Mouse (Mus musculus) intestine, embryonic 14.5 days (tissue): ENCODE data around the gene Ncam1. TPM values are rescaled to one million over a fixed set of nuclear protein-coding genes. Genes with fewer than 3 reads are reported as not detected.
A peak's percentile ranks its signal among the peaks of the same experiment; 100 is the strongest.

Source experiments
- ATAC-seq: fragments of 200-750 bp; cut with Nextera tagmentation; replicated peaks from 2 replicates; pipeline ENCODE4 v1.8.0; 2017; ENCODE audit warnings: low read depth, moderate number of reproducible peaks, moderate TSS enrichment, moderate library complexity; ENCODE audit not compliant: low FRiP score, low TSS enrichment
- DNase-seq: peaks from one replicate; pipeline ENCODE4 v3.0.0-alpha.2; 2018; ENCODE audit warnings: low spot score
- H3K27ac ChIP-seq: fragments of 300-500 bp; sonication (generic); 2 replicates; pipeline ENCODE4 v1.5.1; 2014; ENCODE audit warnings: low read depth, mild to moderate bottlenecking, control low read depth
- H3K27me3 ChIP-seq: fragments of 300-500 bp; sonication (generic); replicated peaks from 2 replicates; pipeline ENCODE4 v1.6.1; 2014; ENCODE audit warnings: low read length, control low read depth; ENCODE audit not compliant: control insufficient read depth, insufficient read depth
- H3K36me3 ChIP-seq: fragments of 300-500 bp; sonication (generic); 2 replicates; pipeline ENCODE4 v1.6.1; 2014; ENCODE audit warnings: low read length, control low read depth; ENCODE audit not compliant: control insufficient read depth, insufficient read depth
- H3K4me1 ChIP-seq: fragments of 300-500 bp; sonication (generic); replicated peaks from 2 replicates; pipeline ENCODE4 v1.6.1; 2014; ENCODE audit warnings: low read length, control low read depth, mixed read lengths; ENCODE audit not compliant: control insufficient read depth, insufficient read depth
- H3K4me2 ChIP-seq: fragments of 300-500 bp; sonication (generic); 2 replicates; pipeline ENCODE4 v1.6.1; 2014; ENCODE audit warnings: low read length
- H3K4me3 ChIP-seq: fragments of 300-500 bp; sonication (generic); 2 replicates; pipeline ENCODE4 v1.5.1; 2014; ENCODE audit warnings: low read depth, low read length, control low read depth, mixed read lengths
- H3K9ac ChIP-seq: fragments of 300-500 bp; sonication (generic); 2 replicates; pipeline ENCODE4 v1.6.1; 2014; ENCODE audit warnings: mild to moderate bottlenecking, low read length
- H3K9me3 ChIP-seq: fragments of 300-500 bp; sonication (generic); 2 replicates; pipeline ENCODE4 v1.6.1; 2016; ENCODE audit warnings: low read length, control low read depth; ENCODE audit not compliant: control insufficient read depth
- WGBS: fragments of 180-500 bp; shearing (Covaris S2); extraction: QIAGEN DNeasy Blood & Tissue Kit; methylation state at CpG from one replicate; pipeline ENCODE4 v1.1.7; 2014; 5-methylcytosine and 5-hydroxymethylcytosine counted together
- polyA plus RNA-seq: library from polyadenylated mRNA; unstranded; fragments of >200 nt; fragmentation: Nextera tagmentation; extraction: Ambion mirVana; gene quantifications from 2 replicates; pipeline ENCODE4 v1.2.1, GENCODE M21; 2014

The Ncam1 gene
- polyA plus RNA-seq, 1 experiment from 2014 or later = 82.1 TPM

- Histone ChIP-seq H3K27ac (peak overlapping the region; percentile 47), H3K36me3 (no peaks in the 10 kb centered on the region), H3K9ac (peak overlapping the region; percentile 80), H3K27me3 (0 out of 2 replicates have a peak, but pooled peaks cover 5% of the 10 kb centered on the region), H3K4me2 (peak overlapping the region; percentile 58), H3K9me3 (no peaks in the 10 kb centered on the region), H3K4me1 (peaks cover 10% of the 10 kb centered on the region; the same call in 1 of the 2 replicates), H3K4me3 (peak overlapping the region; percentile 57)
- DNase-seq (peak; percentile 85), ATAC-seq (peak; percentile 74)
- under 1% methylated on average over 52 of the region's 52 CpGs for WGBS
Observed at GRCm38 (mm10) chr9:49796618-49797507, 1.9 kb downstream of the Ncam1 start.

GRCm38 (mm10) chr9:49795881-49796280 is 2.8 kb downstream of the Ncam1 start:
- H3K9ac ChIP-seq = no peak overlapping the region
- peaks cover 10% of the 10 kb centered on the region; the same call in 1 of the 2 replicates for H3K4me1 ChIP-seq
- H3K36me3 ChIP-seq = no peaks in the 10 kb centered on the region
- no peaks in the 10 kb centered on the region for H3K9me3 ChIP-seq
- ATAC-seq (no peak), DNase-seq (no peak)
- peak overlapping the region; percentile 58; the same call in 1 of the 2 replicates for H3K4me2 ChIP-seq
- H3K27me3 ChIP-seq = 0 out of 2 replicates have a peak, but pooled peaks cover 5% of the 10 kb centered on the region
- H3K4me3 ChIP-seq = no peak overlapping the region
- H3K27ac ChIP-seq = no peak overlapping the region
- WGBS = 64% methylated on average over 5 of the region's 5 CpGs

DNA sequence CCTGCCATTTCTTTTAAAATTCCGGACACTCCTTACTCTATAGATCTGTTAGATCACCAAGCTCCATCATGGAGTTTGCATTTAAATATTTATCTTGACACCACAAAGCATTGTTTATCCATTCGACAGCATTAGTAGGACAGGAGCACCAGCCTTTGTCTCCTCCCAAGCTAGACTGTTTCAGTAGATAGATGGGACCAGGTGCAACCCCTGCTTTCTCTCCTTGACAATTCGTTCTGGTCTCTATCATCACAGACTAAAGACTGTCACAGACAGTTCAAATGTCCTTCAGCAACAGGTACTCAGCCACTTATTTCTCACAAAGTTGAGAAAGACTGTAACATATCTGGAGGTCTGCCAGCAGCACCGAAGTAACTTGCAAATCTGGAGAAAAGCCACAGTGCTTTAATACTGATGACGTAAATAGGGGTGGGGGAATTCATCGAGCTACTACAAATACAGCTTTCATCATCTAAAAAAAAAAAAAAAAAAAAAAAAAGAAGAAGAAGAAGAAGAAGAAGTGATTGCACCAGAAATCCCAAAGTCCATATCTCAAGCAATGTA is 4.7 kb downstream of the Ncam1 start:
- Histone ChIP-seq H3K4me3 (no peak overlapping the region), H3K4me1 (peaks cover 10% of the 10 kb centered on the region; the same call in 1 of the 2 replicates), H3K9me3 (no peaks in the 10 kb centered on the region), H3K27ac (no peak overlapping the region), H3K27me3 (0 out of 2 replicates have a peak, but pooled peaks cover 5% of the 10 kb centered on the region), H3K36me3 (no peaks in the 10 kb centered on the region), H3K4me2 (no peak overlapping the region), H3K9ac (no peak overlapping the region)
- WGBS = 24% methylated on average over 6 of the region's 6 CpGs
- DNase-seq (no peak), ATAC-seq (no peak)

GRCm38 (mm10) chr9:49793241-49793640 is 5.5 kb downstream of the Ncam1 start:
- no peaks in the 10 kb centered on the region for H3K9me3 ChIP-seq
- WGBS = 79% methylated on average over 2 of the region's 2 CpGs
- H3K9ac ChIP-seq = no peak overlapping the region
- no peak overlapping the region for H3K4me2 ChIP-seq
- no peaks in the 10 kb centered on the region for H3K36me3 ChIP-seq
- H3K27me3 ChIP-seq = 0 out of 2 replicates have a peak, but pooled peaks cover 5% of the 10 kb centered on the region
- DNase-seq (no peak), ATAC-seq (no peak)
- peaks cover 10% of the 10 kb centered on the region; the same call in 1 of the 2 replicates for H3K4me1 ChIP-seq
- no peak overlapping the region for H3K27ac ChIP-seq
- H3K4me3 ChIP-seq = no peak overlapping the region

- no peak overlapping the region for H3K27ac ChIP-seq
- H3K4me2 ChIP-seq = no peak overlapping the region
- DNase-seq (no peak), ATAC-seq (no peak)
- H3K36me3 ChIP-seq = no peaks in the 10 kb centered on the region
- no peak overlapping the region for H3K9ac ChIP-seq
- 57% methylated on average over 4 of the region's 4 CpGs for WGBS
- H3K4me3 ChIP-seq = no peak overlapping the region
- 0 out of 2 replicates have a peak, but pooled peaks cover 5% of the 10 kb centered on the region for H3K27me3 ChIP-seq
- H3K9me3 ChIP-seq = no peaks in the 10 kb centered on the region
- H3K4me1 ChIP-seq = peaks cover 10% of the 10 kb centered on the region; the same call in 1 of the 2 replicates
Observed at GRCm38 (mm10) chr9:49792646-49793045, 6.1 kb downstream of the Ncam1 start.

DNA sequence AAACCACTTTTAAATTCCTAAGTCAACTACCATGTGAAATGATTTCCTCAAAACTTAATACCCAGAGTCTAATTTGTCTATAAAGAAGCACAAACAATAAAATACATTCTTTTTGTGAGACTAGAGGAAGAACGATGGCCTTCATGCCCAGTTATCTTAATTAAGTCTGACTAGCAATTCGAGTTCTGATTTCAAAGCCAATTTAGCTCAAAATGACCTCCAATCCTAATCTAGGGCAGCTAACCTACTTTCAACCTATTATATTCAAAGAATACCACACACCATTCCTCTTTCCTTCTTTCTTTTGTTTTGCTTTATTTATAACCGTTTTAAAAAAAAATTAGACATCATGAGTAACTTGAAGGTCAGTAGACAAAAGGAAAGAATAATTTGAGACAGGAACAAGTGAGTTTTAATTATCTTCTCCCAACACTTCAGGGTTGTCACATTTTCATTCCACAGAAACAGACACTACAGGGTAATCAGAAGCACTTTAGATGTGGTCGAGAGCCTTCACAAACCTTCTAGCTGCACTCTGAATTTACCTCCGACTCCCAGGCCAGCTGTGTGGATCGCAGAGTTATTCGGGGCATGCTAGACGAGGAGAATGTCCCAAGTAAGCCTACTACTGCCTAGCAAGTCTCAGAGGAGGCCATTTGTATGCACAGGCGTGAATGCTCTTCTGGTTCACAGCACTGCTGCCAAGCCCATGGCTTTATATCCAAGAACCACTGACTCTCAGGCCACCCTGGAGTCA is 17.5 kb downstream of the Ncam1 start:
- Histone ChIP-seq H3K9ac (no peak overlapping the region), H3K27ac (no peak overlapping the region), H3K4me3 (no peak overlapping the region), H3K27me3 (no peaks in the 10 kb centered on the region), H3K36me3 (no peaks in the 10 kb centered on the region), H3K4me1 (no peaks in the 10 kb centered on the region), H3K4me2 (no peak overlapping the region), H3K9me3 (no peaks in the 10 kb centered on the region)
- WGBS = 83% methylated on average over 9 of the region's 9 CpGs
- no peak for DNase-seq
- ATAC-seq = no peak

GRCm38 (mm10) chr9:49777015-49777637 is 21.6 kb downstream of the Ncam1 start:
- Histone ChIP-seq H3K4me3 (no peak overlapping the region), H3K9ac (no peak overlapping the region), H3K27ac (no peak overlapping the region), H3K9me3 (no peaks in the 10 kb centered on the region), H3K36me3 (no peaks in the 10 kb centered on the region), H3K27me3 (no peaks in the 10 kb centered on the region), H3K4me1 (no peaks in the 10 kb centered on the region), H3K4me2 (no peak overlapping the region)
- 73% methylated on average over 7 of the region's 7 CpGs for WGBS
- ATAC-seq (no peak), DNase-seq (no peak)

GRCm38 (mm10) chr9:49766634-49767033 is 32.1 kb downstream of the Ncam1 start:
- no peaks in the 10 kb centered on the region for H3K4me1 ChIP-seq
- 26% methylated on average over 2 of the region's 2 CpGs for WGBS
- no peak overlapping the region for H3K4me2 ChIP-seq
- H3K27me3 ChIP-seq = no peaks in the 10 kb centered on the region
- no peaks in the 10 kb centered on the region for H3K36me3 ChIP-seq
- H3K27ac ChIP-seq = no peak overlapping the region
- no peak overlapping the region for H3K4me3 ChIP-seq
- no peaks in the 10 kb centered on the region for H3K9me3 ChIP-seq
- DNase-seq (no peak), ATAC-seq (no peak)
- no peak overlapping the region for H3K9ac ChIP-seq
